Mouse (Mus musculus): ENCODE measurements around the gene Wdr78. TPM values are rescaled to one million over a fixed set of nuclear protein-coding genes. Genes with fewer than 3 reads are reported as not detected.
A peak's percentile ranks its signal among the peaks of the same experiment; 100 is the strongest.

Gene Wdr78
- polyA plus RNA-seq, 1 experiment: 1.8 TPM

DNA sequence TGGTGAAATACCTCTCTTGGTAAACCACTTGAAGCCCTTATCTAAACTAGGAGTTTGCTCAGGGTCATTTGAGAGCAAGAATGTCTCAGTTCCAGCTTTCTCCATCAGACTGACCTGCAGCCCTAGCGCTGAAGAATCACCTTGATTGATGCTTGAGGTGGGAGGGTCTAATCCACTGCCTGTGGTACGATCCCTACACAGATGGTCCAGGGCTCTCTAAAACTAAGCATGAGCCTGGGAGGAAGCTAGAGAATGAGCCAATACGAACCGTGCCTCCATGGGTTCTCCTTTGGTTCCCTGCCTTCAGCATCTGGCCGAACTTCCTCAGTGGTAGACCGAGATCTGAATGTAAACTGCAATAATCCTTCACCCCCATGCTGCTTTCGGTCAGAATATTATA, 86.6 kb downstream of the Wdr78 start:
- no peaks in the 10 kb centered on the region for H3K4me1 ChIP-seq (ENCODE audit: control insufficient read depth, insufficient read depth, low read length)
- DNase-seq: no peak
- WGBS: 43% methylated on average over 7 of the region's 7 CpGs
- no peaks in the 10 kb centered on the region for H3K27me3 ChIP-seq (replicated peaks; ENCODE audit: control insufficient read depth, insufficient read depth, low read length)
- H3K36me3 ChIP-seq (ENCODE audit: control insufficient read depth, insufficient read depth, low read length): no peaks in the 10 kb centered on the region
- no peak overlapping the region for H3K27ac ChIP-seq (ENCODE audit: insufficient read depth, low read depth, low read length)
- TF ChIP-seq CTCF (conservative IDR thresholded peaks at IDR 0.05; ENCODE audit: insufficient read depth, insufficient read length, low read depth, low read length): no peak
- TF ChIP-seq POLR2A (IDR thresholded peaks at IDR 0.05; ENCODE audit: low read depth, low read length): no peak
- H3K4me3 ChIP-seq (ENCODE audit: insufficient read depth, low read depth, low read length): no peak overlapping the region

DNA sequence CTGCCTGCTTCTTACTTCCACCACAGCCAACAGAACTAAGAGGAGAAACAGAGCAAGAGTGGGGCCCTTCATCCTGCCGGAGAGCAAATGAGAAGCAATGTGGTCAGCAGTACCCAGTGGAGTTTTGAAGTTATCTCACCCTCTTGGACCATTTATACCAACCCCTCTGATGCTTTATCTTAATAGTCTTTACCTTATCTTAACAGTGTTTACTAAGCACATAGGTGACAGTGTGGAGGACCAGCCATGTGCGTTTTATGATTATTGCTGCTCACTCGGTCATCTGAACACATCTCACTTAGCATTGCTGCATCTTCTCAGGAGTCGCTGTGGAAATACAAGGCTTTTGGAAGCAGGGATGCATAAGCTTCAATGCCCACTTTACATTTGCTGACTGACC, 87.7 kb downstream of the Wdr78 start, which contains the start of gene Insl5:
Gene Insl5, minus strand, starts transcription at position 222 of the 400 bp plus-strand sequence.
- DNase-seq: no peak
- TF ChIP-seq POLR2A (IDR thresholded peaks at IDR 0.05; ENCODE audit: low read depth, low read length) (no peak), CTCF (conservative IDR thresholded peaks at IDR 0.05; ENCODE audit: insufficient read depth, insufficient read length, low read depth, low read length) (no peak)
- Histone ChIP-seq H3K4me1 (ENCODE audit: control insufficient read depth, insufficient read depth, low read length) (no peaks in the 10 kb centered on the region), H3K27me3 (replicated peaks; ENCODE audit: control insufficient read depth, insufficient read depth, low read length) (no peaks in the 10 kb centered on the region), H3K27ac (ENCODE audit: insufficient read depth, low read depth, low read length) (no peak within 1 kb of the TSS), H3K4me3 (ENCODE audit: insufficient read depth, low read depth, low read length) (no peak within 1 kb of the TSS), H3K36me3 (ENCODE audit: control insufficient read depth, insufficient read depth, low read length) (no peaks in the 10 kb centered on the region)
- WGBS: 83% methylated on average over 4 of the region's 4 CpGs

DNA sequence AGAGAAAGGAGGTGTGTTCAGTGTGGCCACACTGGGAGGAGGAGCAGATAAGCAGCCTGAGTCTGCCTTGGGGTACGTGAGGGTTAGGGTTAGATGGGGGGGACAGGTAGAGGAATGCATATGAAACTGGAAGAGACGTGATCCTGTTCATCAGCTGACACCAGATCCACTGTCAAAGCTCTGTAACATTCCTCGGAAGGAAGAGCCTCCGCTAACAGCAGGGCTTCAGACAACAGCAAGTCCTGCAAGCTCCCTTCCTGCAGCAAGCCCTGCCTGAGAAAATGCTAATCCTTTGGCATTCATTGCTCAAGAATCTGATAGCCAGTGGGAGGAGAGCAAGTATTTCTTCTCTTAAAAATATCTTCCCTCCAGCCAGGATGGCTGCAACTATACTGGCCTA, 100.9 kb downstream of the Wdr78 start:
- Histone ChIP-seq H3K27ac (ENCODE audit: insufficient read depth, low read depth, low read length) (no peak overlapping the region), H3K36me3 (ENCODE audit: control insufficient read depth, insufficient read depth, low read length) (no peaks in the 10 kb centered on the region), H3K4me1 (ENCODE audit: control insufficient read depth, insufficient read depth, low read length) (no peaks in the 10 kb centered on the region), H3K27me3 (replicated peaks; ENCODE audit: control insufficient read depth, insufficient read depth, low read length) (no peaks in the 10 kb centered on the region), H3K4me3 (ENCODE audit: insufficient read depth, low read depth, low read length) (no peak overlapping the region)
- DNase-seq: no peak
- 21% methylated on average over 4 of the region's 4 CpGs for WGBS
- no peak for TF ChIP-seq CTCF (conservative IDR thresholded peaks at IDR 0.05; ENCODE audit: insufficient read depth, insufficient read length, low read depth, low read length)
- TF ChIP-seq POLR2A (IDR thresholded peaks at IDR 0.05; ENCODE audit: low read depth, low read length): no peak

GRCm38 (mm10) chr4:103011823-103012222, 102.5 kb downstream of the Wdr78 start:
- Histone ChIP-seq H3K4me1 (ENCODE audit: control insufficient read depth, insufficient read depth, low read length) (no peaks in the 10 kb centered on the region), H3K27ac (ENCODE audit: insufficient read depth, low read depth, low read length) (no peak overlapping the region), H3K36me3 (ENCODE audit: control insufficient read depth, insufficient read depth, low read length) (no peaks in the 10 kb centered on the region), H3K4me3 (ENCODE audit: insufficient read depth, low read depth, low read length) (no peak overlapping the region), H3K27me3 (replicated peaks; ENCODE audit: control insufficient read depth, insufficient read depth, low read length) (no peaks in the 10 kb centered on the region)
- no peak for DNase-seq
- no peak for TF ChIP-seq POLR2A (IDR thresholded peaks at IDR 0.05; ENCODE audit: low read depth, low read length)
- TF ChIP-seq CTCF (conservative IDR thresholded peaks at IDR 0.05; ENCODE audit: insufficient read depth, insufficient read length, low read depth, low read length): no peak
- WGBS: 47% methylated on average over 7 of the region's 7 CpGs

GRCm38 (mm10) chr4:103010734-103011133, 103.6 kb downstream of the Wdr78 start:
- H3K27ac ChIP-seq (ENCODE audit: insufficient read depth, low read depth, low read length): no peak overlapping the region

DNA sequence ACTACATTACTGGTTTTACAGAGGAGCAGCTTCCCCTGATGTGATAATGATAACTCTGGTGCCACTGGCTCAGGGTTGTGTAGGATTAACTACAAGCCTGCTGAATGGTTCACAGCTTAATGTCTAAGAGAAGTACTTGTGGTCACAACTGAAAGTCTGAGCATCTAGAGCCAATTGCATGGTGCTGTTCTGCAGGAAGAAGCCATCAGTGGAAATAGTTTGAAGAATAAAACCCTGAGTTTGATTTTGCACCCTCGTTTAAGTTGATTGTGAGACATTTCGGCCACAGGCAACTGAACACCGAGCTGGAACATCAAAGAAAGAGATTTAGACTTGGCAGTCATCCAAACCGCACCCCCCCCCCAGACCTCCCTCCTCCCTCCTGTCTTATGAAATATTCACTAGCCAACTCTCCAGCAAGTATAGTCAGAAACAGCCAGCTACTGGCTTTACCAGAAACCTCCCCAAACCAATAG, 107.4 kb downstream of the Wdr78 start:
- WGBS: 8% methylated on average over 4 of the region's 4 CpGs
- no peak for TF ChIP-seq CTCF (conservative IDR thresholded peaks at IDR 0.05; ENCODE audit: insufficient read depth, insufficient read length, low read depth, low read length)
- no peak for TF ChIP-seq POLR2A (IDR thresholded peaks at IDR 0.05; ENCODE audit: low read depth, low read length)
- no peak overlapping the region for H3K4me3 ChIP-seq (ENCODE audit: insufficient read depth, low read depth, low read length)
- H3K4me1 ChIP-seq (ENCODE audit: control insufficient read depth, insufficient read depth, low read length): no peaks in the 10 kb centered on the region
- no peak overlapping the region for H3K27ac ChIP-seq (ENCODE audit: insufficient read depth, low read depth, low read length)
- H3K36me3 ChIP-seq (ENCODE audit: control insufficient read depth, insufficient read depth, low read length): no peaks in the 10 kb centered on the region
- H3K27me3 ChIP-seq (replicated peaks; ENCODE audit: control insufficient read depth, insufficient read depth, low read length): no peaks in the 10 kb centered on the region
- peak; percentile 12 for DNase-seq

More at GRCm38 (mm10) chr4:103010734-103011133, 103.6 kb downstream of the Wdr78 start:
- H3K27me3 ChIP-seq (replicated peaks; ENCODE audit: control insufficient read depth, insufficient read depth, low read length): no peaks in the 10 kb centered on the region
- 91% methylated on average over 4 of the region's 4 CpGs for WGBS
- H3K36me3 ChIP-seq (ENCODE audit: control insufficient read depth, insufficient read depth, low read length): no peaks in the 10 kb centered on the region
- no peak for DNase-seq
- H3K4me1 ChIP-seq (ENCODE audit: control insufficient read depth, insufficient read depth, low read length): no peaks in the 10 kb centered on the region
- no peak overlapping the region for H3K4me3 ChIP-seq (ENCODE audit: insufficient read depth, low read depth, low read length)
- TF ChIP-seq POLR2A (IDR thresholded peaks at IDR 0.05; ENCODE audit: low read depth, low read length): no peak

DNA sequence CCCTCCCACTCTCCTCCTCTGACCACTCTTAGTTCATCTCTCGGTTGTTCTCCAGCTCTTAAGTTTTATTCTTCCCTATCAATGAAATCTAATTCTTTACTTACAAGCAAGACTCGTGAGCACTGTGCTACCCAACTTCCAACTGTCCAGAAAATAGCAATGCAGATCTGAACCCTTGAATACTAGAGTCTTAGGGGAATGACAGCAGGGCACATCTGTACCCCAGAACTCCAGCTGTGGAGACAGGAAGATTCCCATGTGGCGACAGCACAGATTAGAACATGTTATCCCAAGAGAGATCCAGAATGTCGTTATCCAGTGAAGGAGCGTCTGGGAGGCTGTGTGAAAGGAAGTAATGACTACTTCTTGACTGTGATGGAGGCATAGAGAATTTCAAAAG, 108.1 kb downstream of the Wdr78 start:
- no peaks in the 10 kb centered on the region for H3K27me3 ChIP-seq (replicated peaks; ENCODE audit: control insufficient read depth, insufficient read depth, low read length)
- TF ChIP-seq POLR2A (IDR thresholded peaks at IDR 0.05; ENCODE audit: low read depth, low read length) (no peak), CTCF (conservative IDR thresholded peaks at IDR 0.05; ENCODE audit: insufficient read depth, insufficient read length, low read depth, low read length) (no peak)

More for the DNA sequence above, 108.1 kb downstream of the Wdr78 start:
- WGBS: 81% methylated on average over 5 of the region's 5 CpGs
- H3K36me3 ChIP-seq (ENCODE audit: control insufficient read depth, insufficient read depth, low read length): no peaks in the 10 kb centered on the region
- H3K4me1 ChIP-seq (ENCODE audit: control insufficient read depth, insufficient read depth, low read length): no peaks in the 10 kb centered on the region
- H3K27ac ChIP-seq (ENCODE audit: insufficient read depth, low read depth, low read length): no peak overlapping the region
- no peak for DNase-seq
- H3K4me3 ChIP-seq (ENCODE audit: insufficient read depth, low read depth, low read length): no peak overlapping the region

Measured in kidney, adult 2 months (tissue).